Mouse (Mus musculus) myocyte (in vitro differentiated cells): ENCODE data around the gene Spats1. TPM values are rescaled to one million over a fixed set of nuclear protein-coding genes. Genes with fewer than 3 reads are reported as not detected.
"Not testable (repeated sequence)": the region's sequence is repeated elsewhere in the genome, so short reads cannot be mapped to it uniquely, and the experiment has no call there.

Experiments used
- H3K27me3 ChIP-seq: one replicate; pipeline ENCODE4 v1.6.1; 2011; ENCODE audit not compliant: control insufficient read depth, insufficient read depth, insufficient read length
- H3K36me3 ChIP-seq: one replicate; pipeline ENCODE4 v1.6.1; 2011; ENCODE audit not compliant: control insufficient read depth, insufficient read depth
- H3K4me2 ChIP-seq: one replicate; pipeline ENCODE4 v1.6.1; 2011; ENCODE audit warnings: low read depth, control low read depth
- H3K4me3 ChIP-seq: one replicate; pipeline ENCODE4 v1.5.1; 2011; ENCODE audit warnings: mild to moderate bottlenecking, control low read depth, moderate library complexity
- H3K79me2 ChIP-seq: one replicate; pipeline ENCODE4 v1.6.1; 2011; ENCODE audit not compliant: control insufficient read depth, insufficient read depth
- H3ac ChIP-seq: one replicate; pipeline ENCODE4 v1.6.1; 2011; ENCODE audit not compliant: control insufficient read depth, insufficient read length
- CEBPB ChIP-seq: IDR thresholded peaks from 2 replicates; pipeline ENCODE4 v1.6.1; 2011; ENCODE audit warnings: mild to moderate bottlenecking, moderate library complexity; ENCODE audit not compliant: poor library complexity, insufficient read depth, severe bottlenecking
- E2F4 ChIP-seq: IDR thresholded peaks from one replicate; pipeline ENCODE4 v1.6.1; 2011; ENCODE audit warnings: mild to moderate bottlenecking, control low read depth, moderate library complexity; ENCODE audit not compliant: insufficient read depth
- MAX ChIP-seq: IDR thresholded peaks from one replicate; pipeline ENCODE4 v1.6.1; 2011; ENCODE audit warnings: low read depth, mild to moderate bottlenecking, control low read depth
- MYOD1 ChIP-seq, 3 experiments: IDR thresholded peaks; one replicate each; pipeline ENCODE4 v1.6.1; 2011; ENCODE audit warnings: control low read depth in 2 of 3, low read depth in 2 of 3, mild to moderate bottlenecking in 2 of 3, moderate library complexity in 1 of 3; ENCODE audit not compliant: insufficient read length in 2 of 3, control insufficient read depth in 1 of 3
- MYOG ChIP-seq, 3 experiments: IDR thresholded peaks; one replicate each; pipeline ENCODE4 v1.6.1; 2011; ENCODE audit warnings: control low read depth in 2 of 3, low read depth in 2 of 3, mild to moderate bottlenecking in 2 of 3; ENCODE audit not compliant: insufficient read length in 2 of 3, control insufficient read depth in 1 of 3, insufficient read depth in 1 of 3
- POLR2A ChIP-seq: IDR thresholded peaks from one replicate; pipeline ENCODE4 v1.6.1; 2011; ENCODE audit warnings: low read depth, mild to moderate bottlenecking, control low read depth, moderate library complexity; ENCODE audit not compliant: insufficient read length
- POLR2AphosphoS2 ChIP-seq: IDR thresholded peaks from one replicate; pipeline ENCODE4 v1.6.1; 2011; ENCODE audit warnings: low read depth, control low read depth; ENCODE audit not compliant: insufficient read length
- REST ChIP-seq: IDR thresholded peaks from one replicate; pipeline ENCODE4 v1.6.1; 2011; ENCODE audit warnings: mild to moderate bottlenecking, control low read depth, moderate library complexity; ENCODE audit not compliant: insufficient read depth, insufficient read length
- SRF ChIP-seq: IDR thresholded peaks from one replicate; pipeline ENCODE4 v1.6.1; 2011; ENCODE audit warnings: low read depth; ENCODE audit not compliant: control insufficient read depth, insufficient read length
- TCF12 ChIP-seq: IDR thresholded peaks from one replicate; pipeline ENCODE4 v1.6.1; 2011; ENCODE audit warnings: mild to moderate bottlenecking, control low read depth; ENCODE audit not compliant: poor library complexity, insufficient read depth, severe bottlenecking
- TCF3 ChIP-seq: IDR thresholded peaks from one replicate; pipeline ENCODE4 v1.6.1; 2011; ENCODE audit warnings: low read depth, control low read depth; ENCODE audit not compliant: insufficient read length
- USF1 ChIP-seq: IDR thresholded peaks from one replicate; pipeline ENCODE4 v1.6.1; 2011; ENCODE audit warnings: low read depth, mild to moderate bottlenecking, control low read depth, moderate library complexity
- polyA plus RNA-seq: library from polyadenylated mRNA; unstranded; fragments of >200 nt; fragmentation: generic; extraction: Trizol; gene quantifications from one replicate; pipeline ENCODE4 v1.2.1, GENCODE M21; 2012; ENCODE audit warnings: missing spikeins

The Spats1 gene
- polyA plus RNA-seq, 1 experiment: 0.07 TPM

DNA sequence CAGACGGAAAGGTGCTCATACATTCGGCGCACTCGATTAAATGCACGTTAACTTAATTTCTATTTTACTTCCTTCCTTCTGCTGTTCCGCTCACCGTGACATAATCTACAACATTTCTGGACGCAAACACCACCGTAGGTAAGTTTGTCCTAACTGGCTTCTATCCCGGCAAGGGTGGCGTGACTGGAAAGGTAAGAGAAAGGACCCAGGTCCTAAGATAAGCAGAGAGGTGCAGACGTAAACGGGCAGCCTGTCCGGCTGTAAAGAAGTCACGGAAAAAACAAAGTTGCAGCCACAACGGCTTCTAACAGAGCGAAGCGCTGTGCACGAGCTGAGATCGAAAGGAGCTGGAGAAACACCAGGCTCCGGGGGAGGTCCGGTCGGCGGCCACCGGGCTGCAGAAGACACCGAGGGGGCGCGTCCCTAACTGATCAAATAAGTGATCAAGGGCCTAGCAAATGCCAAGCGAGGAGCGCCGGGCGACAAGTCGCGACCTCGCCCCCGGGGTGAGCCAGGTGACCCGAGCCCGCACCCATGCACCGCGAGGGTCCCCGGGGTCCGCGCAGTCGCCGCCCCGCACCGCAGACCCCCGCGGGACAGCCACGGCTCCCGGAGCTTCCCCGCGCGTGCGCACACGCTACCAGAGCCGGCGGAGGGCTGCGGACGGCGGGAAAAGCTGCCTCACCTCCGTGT lies 42.4 kb downstream of the Spats1 start:
- H3K4me2 ChIP-seq: peak overlapping the region; percentile 89
- H3K4me3 ChIP-seq: peak overlapping the region; percentile 94
- no peak for TF ChIP-seq CEBPB
- no peak for TF ChIP-seq MYOD1 (IDR thresholded peaks at IDR 0.05; ENCODE audit: control insufficient read depth in 1 of 3, insufficient read length in 2 of 3, low read depth in 2 of 3)
- no peak for TF ChIP-seq REST
- no peak for TF ChIP-seq TCF3
- TF ChIP-seq TCF12: no peak
- no peak for TF ChIP-seq POLR2A
- TF ChIP-seq POLR2AphosphoS2: no peak
- TF ChIP-seq SRF: no peak
- no peak for TF ChIP-seq MAX
- H3K36me3 ChIP-seq: peaks cover under 1% of the 10 kb centered on the region
- peak overlapping the region; percentile 26 for H3ac ChIP-seq
- peaks cover 51% of the 10 kb centered on the region for H3K79me2 ChIP-seq
- no peaks in the 10 kb centered on the region for H3K27me3 ChIP-seq

GRCm38 (mm10) chr17:45432007-45432406 lies 43.2 kb downstream of the Spats1 start:
- peaks cover 57% of the 10 kb centered on the region for H3K79me2 ChIP-seq
- H3ac ChIP-seq: peak overlapping the region; percentile 26
- peak overlapping the region; percentile 94 for H3K4me3 ChIP-seq
- peak overlapping the region; percentile 89 for H3K4me2 ChIP-seq
- peaks cover 3% of the 10 kb centered on the region for H3K36me3 ChIP-seq
- TF ChIP-seq E2F4 (no peak), TCF3 (no peak), TCF12 (no peak), MAX (no peak), CEBPB (no peak), POLR2A (no peak), SRF (no peak)
- no peaks in the 10 kb centered on the region for H3K27me3 ChIP-seq

DNA sequence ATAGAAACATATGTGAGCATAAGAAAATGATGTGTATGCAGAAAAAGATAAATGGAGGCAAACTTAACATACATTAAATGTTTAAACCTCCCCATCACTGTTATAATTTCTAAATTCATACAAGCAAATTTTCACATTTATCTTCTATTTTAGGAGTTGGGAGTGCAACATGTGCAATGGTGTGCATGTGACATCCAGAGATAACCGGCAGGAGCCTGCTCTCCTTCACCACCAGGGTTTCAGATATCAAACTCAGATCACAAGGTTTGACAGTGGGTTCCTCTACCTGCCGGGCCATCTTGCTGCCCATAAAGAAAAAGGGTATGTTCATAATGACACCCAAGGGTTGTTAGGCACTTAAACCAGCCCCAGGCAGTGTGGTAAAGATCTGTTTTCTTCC lies 57.8 kb downstream of the Spats1 start:
- Histone ChIP-seq H3K79me2 (peaks cover 3% of the 10 kb centered on the region), H3ac (no peak overlapping the region), H3K36me3 (peaks cover 48% of the 10 kb centered on the region), H3K4me3 (no peak overlapping the region), H3K27me3 (no peaks in the 10 kb centered on the region), H3K4me2 (no peak overlapping the region)
- no peak for TF ChIP-seq CEBPB
- TF ChIP-seq POLR2AphosphoS2: no peak
- TF ChIP-seq USF1: no peak

DNA sequence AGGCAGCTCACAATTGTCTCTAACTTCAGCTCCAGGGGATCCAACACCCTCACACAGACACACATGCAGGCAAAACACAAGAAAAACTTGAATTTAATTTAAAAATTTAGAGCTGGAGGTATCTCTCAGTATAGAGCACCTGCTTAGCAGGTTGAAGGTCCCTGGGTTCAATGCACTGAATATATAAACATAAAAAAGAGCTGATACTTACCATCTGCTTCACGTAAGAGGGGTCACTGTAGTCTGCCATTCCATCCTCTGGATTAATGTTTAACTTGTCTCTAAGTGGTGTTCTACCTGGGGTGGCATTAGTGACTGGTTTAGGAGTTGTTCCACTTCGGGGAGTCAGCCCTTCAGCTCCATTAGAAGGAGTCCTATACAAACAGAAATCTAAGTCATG lies 63.6 kb downstream of the Spats1 start:
- H3K79me2 ChIP-seq, H3K4me3 ChIP-seq, H3ac ChIP-seq, H3K27me3 ChIP-seq, H3K4me2 ChIP-seq: not testable (repeated sequence)
- H3K36me3 ChIP-seq: peaks cover 69% of the 10 kb centered on the region

DNA sequence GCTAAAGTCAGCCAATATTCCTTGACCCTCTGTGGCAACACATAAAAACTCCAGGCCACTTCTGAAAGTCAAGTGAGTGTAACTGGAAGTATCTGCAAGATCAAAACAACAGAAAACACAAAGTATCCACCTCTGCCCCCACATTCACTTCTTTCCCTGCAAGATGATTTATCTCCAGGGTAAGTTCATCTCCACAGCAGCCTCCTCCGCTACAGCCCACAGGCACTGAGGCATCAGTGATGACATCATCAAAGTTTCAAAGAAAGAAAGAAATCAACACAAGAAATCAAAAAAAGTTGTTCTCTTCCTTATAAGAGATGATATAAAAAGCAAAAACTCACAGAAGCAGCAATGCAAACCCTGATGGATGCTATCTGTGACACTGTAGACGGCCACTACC lies 66.5 kb downstream of the Spats1 start:
- no peaks in the 10 kb centered on the region for H3K27me3 ChIP-seq
- H3K36me3 ChIP-seq: peaks cover 66% of the 10 kb centered on the region
- H3K4me3 ChIP-seq: no peak overlapping the region
- TF ChIP-seq REST: no peak
- TF ChIP-seq MAX: no peak
- no peak for TF ChIP-seq MYOD1 (IDR thresholded peaks at IDR 0.05; ENCODE audit: control insufficient read depth in 1 of 3, insufficient read length in 2 of 3, low read depth in 2 of 3)
- TF ChIP-seq USF1: no peak
- TF ChIP-seq TCF12: no peak
- no peak for TF ChIP-seq POLR2A
- TF ChIP-seq POLR2AphosphoS2: no peak
- TF ChIP-seq SRF: no peak
- no peak for TF ChIP-seq CEBPB
- TF ChIP-seq MYOG (IDR thresholded peaks at IDR 0.05; ENCODE audit: control insufficient read depth in 1 of 3, insufficient read depth in 1 of 3, insufficient read length in 2 of 3, low read depth in 2 of 3): no peak
- TF ChIP-seq E2F4: no peak
- no peak for TF ChIP-seq TCF3
- no peak overlapping the region for H3ac ChIP-seq
- no peak overlapping the region for H3K4me2 ChIP-seq
- H3K79me2 ChIP-seq: no peaks in the 10 kb centered on the region
